Mouse (Mus musculus) limb, embryonic 15.5 days (tissue): Measurements from ENCODE around the gene Mrpl46. TPM values are rescaled to one million over a fixed set of nuclear protein-coding genes. Genes with fewer than 3 reads are reported as not detected.

Experiments used
- ATAC-seq: fragments of 200-750 bp; cut with Nextera tagmentation; 2 replicates; pipeline ENCODE4 v1.8.0; 2017; ENCODE audit warnings: low read depth, moderate TSS enrichment; ENCODE audit not compliant: insufficient number of reproducible peaks, low FRiP score, low TSS enrichment
- H3K27ac ChIP-seq: fragments of 300-500 bp; sonication (generic); 2 replicates; pipeline ENCODE4 v1.5.1; 2015; ENCODE audit warnings: moderate library complexity, mild to moderate bottlenecking, inconsistent platforms
- H3K27me3 ChIP-seq: fragments of 300-500 bp; sonication (generic); 2 replicates; pipeline ENCODE4 v1.6.1; 2015; ENCODE audit warnings: inconsistent platforms
- H3K36me3 ChIP-seq: fragments of 300-500 bp; sonication (generic); 2 replicates; pipeline ENCODE4 v1.6.1; 2015; ENCODE audit warnings: inconsistent platforms
- H3K4me1 ChIP-seq: fragments of 300-500 bp; sonication (generic); 2 replicates; pipeline ENCODE4 v1.6.1; 2015; ENCODE audit warnings: inconsistent platforms
- H3K4me2 ChIP-seq: fragments of 300-500 bp; sonication (generic); 2 replicates; pipeline ENCODE4 v1.6.1; 2015; ENCODE audit warnings: mild to moderate bottlenecking, inconsistent platforms
- H3K4me3 ChIP-seq: fragments of 300-500 bp; sonication (generic); 2 replicates; pipeline ENCODE4 v1.5.1; 2015; ENCODE audit warnings: mild to moderate bottlenecking, inconsistent platforms
- H3K9ac ChIP-seq: fragments of 300-500 bp; sonication (generic); 2 replicates; pipeline ENCODE4 v1.6.1; 2015; ENCODE audit warnings: inconsistent platforms
- H3K9me3 ChIP-seq: fragments of 300-500 bp; sonication (generic); 2 replicates; pipeline ENCODE4 v1.6.1; 2016; ENCODE audit warnings: inconsistent platforms
- WGBS: fragments of 180-500 bp; shearing (Covaris S2); methylation state at CpG from one replicate; pipeline ENCODE4 v1.1.7; 2015; 5-methylcytosine and 5-hydroxymethylcytosine counted together
- polyA plus RNA-seq: library from polyadenylated mRNA; unstranded; fragments of >200 nt; fragmentation: Nextera tagmentation; extraction: Ambion mirVana; gene quantifications from 2 replicates; pipeline ENCODE4 v1.2.1, GENCODE M21; 2015

Gene Mrpl46
- 54.6 and 55.1 TPM in 2 replicates for polyA plus RNA-seq

DNA sequence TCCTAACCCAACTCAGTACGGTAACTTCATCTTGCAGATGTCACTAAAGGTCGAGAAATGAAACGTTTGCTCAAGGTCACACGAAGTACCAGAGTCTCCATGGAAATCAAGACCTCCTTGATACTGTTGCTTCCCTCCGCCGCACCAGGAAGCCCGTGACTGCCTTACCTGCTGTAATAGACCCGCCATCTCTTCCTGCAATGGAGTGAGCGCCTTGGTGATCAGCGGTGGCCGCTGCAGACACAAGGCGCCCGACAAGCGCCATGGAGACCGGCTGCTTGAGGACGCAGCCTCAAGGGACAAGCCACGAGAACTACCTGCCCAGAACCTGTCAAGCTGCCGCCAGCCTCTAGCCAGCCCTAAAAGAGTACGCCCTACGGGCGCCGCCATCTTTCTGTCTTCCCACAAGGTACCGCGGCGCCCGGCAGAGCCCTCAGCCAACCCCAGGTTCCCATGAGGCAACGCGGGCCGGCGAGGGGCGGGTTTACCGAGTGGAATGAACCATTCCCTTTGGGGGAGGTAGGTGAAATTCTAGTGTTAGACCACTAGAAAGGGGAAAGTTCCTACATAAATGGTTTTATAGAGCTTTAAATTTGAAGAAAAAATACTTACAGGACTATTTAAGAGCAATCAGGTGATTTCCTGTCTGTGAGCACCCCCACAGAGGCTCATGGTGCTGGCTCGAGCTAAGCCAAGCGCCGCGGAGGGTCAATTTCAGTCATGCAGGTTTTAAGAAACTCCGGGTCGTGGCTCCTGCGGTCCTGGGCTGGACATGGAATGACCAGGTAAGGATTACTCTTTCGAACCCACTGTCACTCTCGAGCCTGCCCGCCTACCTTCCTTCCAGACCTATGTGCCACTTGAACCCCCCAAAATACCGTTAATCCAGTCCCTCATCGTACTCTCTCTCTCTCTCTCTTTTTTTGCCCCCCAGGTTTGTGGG lies at the start of gene Mrpl46, which contains the start of gene Mrps11:
Gene Mrpl46, minus strand, starts transcription at position 893 of the 943 bp plus-strand sequence.
Gene Mrps11, plus strand, starts transcription at position 481 of the 943 bp plus-strand sequence.
- Histone ChIP-seq H3K27ac (peak within 1 kb of the TSS; percentile 71; the same call in 1 of the 2 replicates), H3K36me3 (peaks cover 33% of the 10 kb centered on the region), H3K27me3 (no peaks in the 10 kb centered on the region), H3K9me3 (no peaks in the 10 kb centered on the region), H3K4me3 (peak within 1 kb of the TSS; percentile 89), H3K4me1 (peaks cover 16% of the 10 kb centered on the region), H3K9ac (peak within 1 kb of the TSS; percentile 67), H3K4me2 (peak within 1 kb of the TSS; percentile 86)
- WGBS, result under 1% methylated on average over 44 of the region's 44 CpGs
- peak; percentile 96 for ATAC-seq

DNA sequence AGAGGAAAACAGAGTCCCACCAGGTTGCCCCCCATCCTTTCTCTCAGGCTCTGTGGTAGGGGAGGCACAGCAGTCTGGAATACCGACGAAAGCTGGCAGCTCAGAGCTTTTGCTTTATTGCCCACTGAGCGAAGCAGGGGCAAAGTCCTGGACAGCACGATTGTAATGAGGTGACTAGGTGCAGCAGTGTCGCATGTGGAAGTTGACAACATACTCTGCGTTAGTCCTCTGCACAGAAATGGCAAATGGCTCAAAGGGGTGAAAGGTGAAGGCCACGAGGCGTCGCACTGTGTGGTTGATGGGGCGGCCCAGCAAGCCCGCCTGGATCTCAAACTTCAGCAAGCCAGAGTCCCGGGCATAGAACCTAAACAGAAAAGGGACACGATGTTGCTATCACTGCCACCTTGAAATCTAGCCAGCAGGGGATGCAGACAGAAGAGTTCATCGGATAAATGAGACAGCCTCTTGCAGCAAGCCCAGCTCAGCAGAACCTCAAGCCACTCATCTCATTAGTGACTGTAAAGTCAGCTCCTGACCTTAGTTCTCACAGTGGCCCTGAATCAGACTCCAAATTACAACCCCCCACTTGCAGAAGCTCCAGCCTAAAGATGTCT lies 44.5 kb upstream of the Mrpl46 start:
- Histone ChIP-seq H3K4me1 (no peaks in the 10 kb centered on the region), H3K9me3 (no peaks in the 10 kb centered on the region), H3K9ac (no peak overlapping the region), H3K4me2 (no peak overlapping the region), H3K27me3 (no peaks in the 10 kb centered on the region), H3K4me3 (no peak overlapping the region), H3K27ac (no peak overlapping the region), H3K36me3 (peaks cover 64% of the 10 kb centered on the region)
- WGBS, result 74% methylated on average over 14 of the region's 14 CpGs
- no peak for ATAC-seq

DNA sequence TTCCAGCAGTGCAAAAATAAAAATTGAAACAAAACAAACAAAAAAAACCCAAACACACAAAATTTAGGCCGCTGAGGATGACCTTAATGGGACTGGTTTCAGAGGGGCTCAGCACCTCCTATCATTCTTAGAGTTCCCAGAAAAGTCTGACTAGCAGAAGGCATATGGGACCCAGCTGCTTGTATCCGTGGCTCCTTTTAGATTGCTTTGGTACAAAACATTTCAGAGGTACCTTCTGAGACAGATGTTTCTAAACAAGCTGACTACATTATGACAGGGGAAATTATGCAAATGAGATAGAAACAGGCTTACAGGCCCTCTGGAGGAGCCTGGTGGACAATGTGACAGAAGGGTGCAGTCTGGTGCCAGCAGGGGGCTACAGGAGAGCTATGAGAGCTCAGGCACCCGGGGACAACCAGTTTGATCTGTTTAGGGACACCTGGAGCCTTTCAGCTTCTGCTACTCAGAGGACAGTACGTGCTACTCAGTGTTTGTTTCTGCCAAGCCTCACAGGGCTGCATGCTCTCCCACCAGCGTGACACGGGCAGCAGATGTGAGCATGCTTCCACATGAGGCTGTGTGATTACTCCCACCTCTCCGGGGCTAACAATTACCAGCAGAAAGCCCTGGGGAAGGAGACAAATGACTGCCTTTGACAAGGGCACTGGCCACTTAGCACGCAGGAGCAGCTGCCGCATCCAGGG lies 43.5 kb upstream of the Mrpl46 start:
- Histone ChIP-seq H3K27ac (no peak overlapping the region), H3K36me3 (peaks cover 68% of the 10 kb centered on the region), H3K27me3 (no peaks in the 10 kb centered on the region), H3K4me3 (no peak overlapping the region), H3K9ac (no peak overlapping the region), H3K4me2 (no peak overlapping the region), H3K4me1 (no peaks in the 10 kb centered on the region), H3K9me3 (no peaks in the 10 kb centered on the region)
- WGBS, result 29% methylated on average over 9 of the region's 9 CpGs
- ATAC-seq, result no peak

DNA sequence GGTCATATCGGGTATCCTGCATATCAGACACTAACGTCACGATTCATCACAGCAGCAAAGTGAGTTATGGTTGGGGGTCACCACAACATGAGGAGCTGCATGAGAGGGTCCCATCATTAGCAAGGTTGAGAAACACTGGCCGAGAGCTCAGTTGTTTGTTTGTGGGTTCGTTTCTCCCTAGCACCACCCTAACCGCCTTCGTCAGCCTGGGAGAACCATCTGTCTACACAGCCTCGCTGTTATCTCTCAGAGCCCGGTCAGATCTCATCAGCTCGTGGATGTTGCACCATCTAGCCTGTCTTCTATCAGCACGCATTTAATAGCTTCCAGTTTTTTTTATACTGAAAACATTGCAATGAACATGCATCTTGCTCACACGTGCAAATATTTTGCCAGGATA lies 35.0 kb upstream of the Mrpl46 start:
- H3K9me3 ChIP-seq, result no peaks in the 10 kb centered on the region
- no peak overlapping the region for H3K4me3 ChIP-seq
- 73% methylated on average over 12 of the region's 12 CpGs for WGBS
- no peaks in the 10 kb centered on the region for H3K27me3 ChIP-seq
- ATAC-seq, result no peak
- no peak overlapping the region; the same call in 1 of the 2 replicates for H3K27ac ChIP-seq
- no peak overlapping the region for H3K9ac ChIP-seq
- H3K4me1 ChIP-seq, result 0 out of 2 replicates have a peak, but pooled peaks cover 3% of the 10 kb centered on the region
- H3K36me3 ChIP-seq, result peaks cover 4% of the 10 kb centered on the region; the same call in 1 of the 2 replicates
- H3K4me2 ChIP-seq, result no peak overlapping the region

DNA sequence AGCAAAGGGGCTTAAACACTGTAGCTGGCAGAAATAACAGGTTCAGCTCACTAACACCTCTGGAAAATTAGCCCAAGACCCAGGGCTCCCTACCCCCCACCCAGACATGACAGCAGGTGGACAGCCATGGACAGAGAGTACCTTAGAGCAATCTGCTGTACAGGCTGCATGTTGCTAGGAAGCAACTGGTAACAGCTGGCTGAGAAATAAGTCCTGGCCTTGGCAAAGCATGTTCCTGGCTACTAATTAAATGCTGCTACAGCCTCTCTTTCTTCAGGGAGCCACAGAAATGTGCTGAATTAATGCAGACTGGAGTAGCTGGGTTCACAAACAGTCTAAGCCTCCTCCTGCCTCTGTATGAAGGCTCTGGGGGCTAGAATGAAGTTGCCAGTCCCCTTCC lies 31.4 kb upstream of the Mrpl46 start:
- Histone ChIP-seq H3K4me2 (no peak overlapping the region), H3K27ac (no peak overlapping the region), H3K4me3 (no peak overlapping the region), H3K27me3 (no peaks in the 10 kb centered on the region), H3K9ac (no peak overlapping the region), H3K9me3 (no peaks in the 10 kb centered on the region), H3K36me3 (no peaks in the 10 kb centered on the region), H3K4me1 (0 out of 2 replicates have a peak, but pooled peaks cover 3% of the 10 kb centered on the region)
- ATAC-seq, result no peak

DNA sequence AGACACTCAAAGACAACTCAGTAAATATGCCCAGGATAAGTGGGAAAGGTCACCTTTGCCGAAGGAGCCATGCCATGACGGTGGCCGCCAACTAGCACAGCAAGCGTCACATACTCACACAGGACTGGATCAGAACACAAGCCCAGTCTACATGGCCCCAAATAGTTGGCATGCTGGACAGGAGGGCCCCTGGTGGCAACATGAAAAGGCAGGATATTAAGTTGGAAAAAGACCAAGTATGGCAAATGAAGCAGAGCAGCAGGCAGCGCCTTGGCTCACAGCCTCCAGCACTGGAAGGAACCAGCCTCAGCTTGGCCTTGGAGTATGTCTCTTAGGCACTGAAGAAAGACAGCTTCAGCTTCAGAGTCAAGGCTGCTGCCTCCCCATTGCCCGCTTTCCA lies 30.5 kb upstream of the Mrpl46 start:
- H3K4me3 ChIP-seq, result no peak overlapping the region
- no peak overlapping the region for H3K9ac ChIP-seq
- WGBS, result 83% methylated on average over 6 of the region's 6 CpGs

DNA sequence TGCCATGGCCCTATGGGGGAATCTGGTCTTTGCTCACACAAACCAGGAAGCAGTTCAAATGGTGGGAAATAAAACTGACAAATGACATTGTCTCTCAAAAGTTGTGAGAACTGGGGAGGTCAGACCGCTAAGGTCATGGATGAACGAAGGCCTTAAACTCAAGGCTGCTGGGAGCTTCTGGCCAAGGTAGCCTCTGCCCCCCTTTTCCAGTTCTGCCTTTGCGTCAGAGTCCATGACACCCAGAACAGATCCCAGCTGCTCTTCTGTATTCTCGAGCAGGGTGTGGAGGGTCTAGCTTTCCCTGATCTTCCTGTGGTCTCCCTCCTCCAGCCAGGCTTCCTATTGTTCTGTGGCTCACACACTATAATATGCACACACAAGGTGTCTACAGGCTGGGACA lies 23.9 kb upstream of the Mrpl46 start:
- no peaks in the 10 kb centered on the region for H3K4me1 ChIP-seq

More for the DNA sequence above, 30.5 kb upstream of the Mrpl46 start:
- H3K27me3 ChIP-seq, result no peaks in the 10 kb centered on the region
- no peaks in the 10 kb centered on the region for H3K9me3 ChIP-seq
- ATAC-seq, result no peak
- H3K4me2 ChIP-seq, result no peak overlapping the region
- H3K27ac ChIP-seq, result no peak overlapping the region
- H3K4me1 ChIP-seq, result 0 out of 2 replicates have a peak, but pooled peaks cover 3% of the 10 kb centered on the region
- no peaks in the 10 kb centered on the region for H3K36me3 ChIP-seq

DNA sequence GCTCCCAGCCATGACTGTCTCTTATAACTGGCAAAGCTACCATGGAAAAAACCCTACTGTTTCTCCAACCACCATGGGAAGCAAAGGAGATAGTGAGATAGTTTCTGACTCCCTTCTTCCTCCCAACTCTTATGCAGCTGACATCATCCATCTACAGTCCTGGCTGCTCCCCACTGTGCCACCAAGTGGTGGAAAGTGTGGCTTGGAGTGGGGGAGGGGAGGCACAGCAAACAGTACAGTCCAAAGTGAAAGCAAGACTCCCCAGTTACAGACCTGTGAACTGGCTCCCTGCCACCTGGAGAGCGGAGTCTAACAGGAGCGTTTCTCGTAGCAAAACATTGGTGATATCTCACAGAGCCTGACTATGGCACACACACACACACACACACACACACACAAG lies 20.5 kb upstream of the Mrpl46 start:
- Histone ChIP-seq H3K27ac (no peak overlapping the region), H3K9me3 (no peaks in the 10 kb centered on the region), H3K4me1 (no peaks in the 10 kb centered on the region), H3K27me3 (no peaks in the 10 kb centered on the region), H3K36me3 (no peaks in the 10 kb centered on the region), H3K4me2 (no peak overlapping the region), H3K4me3 (no peak overlapping the region), H3K9ac (no peak overlapping the region)
- WGBS, result 71% methylated on average over 3 of the region's 3 CpGs
- no peak for ATAC-seq

More for the DNA sequence above, 23.9 kb upstream of the Mrpl46 start:
- no peak overlapping the region for H3K4me3 ChIP-seq
- H3K4me2 ChIP-seq, result no peak overlapping the region
- no peaks in the 10 kb centered on the region for H3K9me3 ChIP-seq
- WGBS, result 71% methylated on average over 4 of the region's 4 CpGs
- H3K9ac ChIP-seq, result no peak overlapping the region
- H3K27ac ChIP-seq, result no peak overlapping the region
- H3K27me3 ChIP-seq, result no peaks in the 10 kb centered on the region
- no peaks in the 10 kb centered on the region for H3K36me3 ChIP-seq
- ATAC-seq, result no peak

DNA sequence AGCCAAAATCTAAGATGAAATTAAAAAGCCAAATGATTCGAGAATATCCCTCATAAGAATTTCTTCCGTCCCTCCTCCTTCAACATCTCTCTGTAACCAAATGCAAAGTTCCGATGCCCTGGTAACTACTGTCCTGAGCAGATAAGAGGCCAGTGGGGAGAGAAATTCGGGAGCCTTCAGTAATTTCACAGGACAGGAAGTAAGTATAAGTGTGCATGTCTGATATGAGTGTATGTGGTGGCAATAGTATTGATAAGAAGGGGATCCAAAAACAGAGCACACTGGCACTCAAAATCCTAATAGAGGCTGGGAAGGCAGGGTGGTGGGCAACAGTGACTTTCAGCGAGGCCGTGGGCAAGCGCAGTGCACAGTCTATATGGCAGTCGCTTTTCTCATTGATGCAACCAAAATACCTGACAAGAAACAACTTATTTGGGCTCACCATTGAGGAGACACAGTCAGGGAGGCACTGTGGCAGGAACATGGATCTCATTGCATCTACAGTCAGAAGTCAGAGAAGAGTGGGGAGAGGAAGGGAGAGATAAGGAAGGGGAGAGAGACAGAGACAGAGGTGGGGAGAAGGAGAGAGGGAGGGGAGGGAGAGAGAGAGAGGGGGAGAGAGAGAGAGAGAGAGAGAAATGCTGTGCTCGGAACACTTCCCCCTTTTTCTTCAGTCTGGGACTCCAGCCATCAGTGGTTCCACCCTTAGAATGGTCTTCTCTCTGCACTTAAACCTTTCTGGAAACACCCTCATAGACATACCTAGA lies 16.6 kb upstream of the Mrpl46 start:
- 80% methylated on average over 9 of the region's 9 CpGs for whole genome bisulfite sequencing
- Histone ChIP-seq H3K4me3 (no peak overlapping the region), H3K36me3 (no peaks in the 10 kb centered on the region), H3K4me1 (no peaks in the 10 kb centered on the region), H3K9me3 (no peaks in the 10 kb centered on the region), H3K27me3 (no peaks in the 10 kb centered on the region), H3K27ac (no peak overlapping the region), H3K4me2 (no peak overlapping the region), H3K9ac (no peak overlapping the region)
- no peak for ATAC-seq

DNA sequence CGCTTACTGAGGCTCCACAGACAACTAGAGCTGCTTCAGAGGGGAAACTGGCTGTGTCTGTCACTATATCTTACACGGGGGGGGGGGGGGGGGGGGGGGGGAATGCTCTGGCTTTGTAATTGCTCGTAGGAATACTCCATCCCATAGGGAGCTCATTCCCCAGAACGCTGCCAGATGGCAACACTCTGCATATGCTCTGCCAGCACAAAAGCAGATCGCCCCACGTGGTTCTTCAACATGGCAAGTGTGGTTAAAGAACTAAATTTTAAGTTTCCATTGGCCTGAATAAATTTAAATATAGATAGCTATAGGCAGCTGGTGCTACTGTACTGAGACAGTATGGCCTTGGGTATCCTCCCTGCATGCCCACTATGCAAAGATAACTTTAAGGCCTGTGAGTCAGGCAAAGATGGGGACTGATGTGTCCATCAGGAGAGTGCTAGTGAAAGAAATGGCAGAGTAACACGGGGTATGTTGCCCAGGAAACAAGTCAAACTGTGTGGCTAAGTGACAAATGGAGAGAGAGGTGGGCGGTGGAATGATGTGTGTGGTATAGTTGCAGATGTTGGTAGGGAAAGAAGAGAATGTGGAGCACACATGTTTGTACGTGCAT lies 14.6 kb upstream of the Mrpl46 start:
- no peaks in the 10 kb centered on the region for H3K9me3 ChIP-seq
- no peak overlapping the region for H3K9ac ChIP-seq
- H3K27ac ChIP-seq, result no peak overlapping the region
- H3K4me2 ChIP-seq, result no peak overlapping the region
- WGBS, result 51% methylated on average over 8 of the region's 9 CpGs
- no peak overlapping the region for H3K4me3 ChIP-seq
- peaks cover under 1% of the 10 kb centered on the region for H3K36me3 ChIP-seq
- H3K27me3 ChIP-seq, result no peaks in the 10 kb centered on the region
- peaks cover 9% of the 10 kb centered on the region for H3K4me1 ChIP-seq
- ATAC-seq, result no peak

DNA sequence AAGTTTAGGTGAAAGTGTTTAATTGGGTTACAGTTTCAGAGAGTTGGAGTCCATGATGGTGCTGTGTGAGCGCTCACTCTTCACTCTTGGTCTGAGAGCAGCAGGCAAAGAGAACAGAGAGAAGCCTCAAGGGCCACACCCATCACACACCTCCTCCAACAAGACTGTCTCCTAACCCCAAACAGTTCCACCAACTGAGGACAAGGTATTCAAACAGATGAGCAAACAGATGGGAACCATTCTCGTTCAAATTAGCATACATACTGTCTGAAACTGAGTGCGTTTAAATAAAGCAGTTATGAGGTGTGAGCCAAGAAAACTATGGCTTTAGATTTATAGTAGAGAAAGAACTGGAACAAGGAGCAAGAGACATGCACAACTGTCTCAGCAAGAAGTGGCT lies 13.3 kb upstream of the Mrpl46 start:
- H3K4me1 ChIP-seq, result peaks cover 9% of the 10 kb centered on the region
- ATAC-seq, result no peak

More for the DNA sequence above, 13.3 kb upstream of the Mrpl46 start:
- H3K9ac ChIP-seq, result no peak overlapping the region
- H3K36me3 ChIP-seq, result peaks cover 12% of the 10 kb centered on the region
- H3K9me3 ChIP-seq, result no peaks in the 10 kb centered on the region
- H3K27ac ChIP-seq, result no peak overlapping the region
- no peak overlapping the region for H3K4me3 ChIP-seq
- no peaks in the 10 kb centered on the region for H3K27me3 ChIP-seq
- WGBS, result 81% methylated on average over 3 of the region's 3 CpGs
- H3K4me2 ChIP-seq, result no peak overlapping the region
